Mouse (Mus musculus): ENCODE measurements around the gene Unc119.

Unc119 gene

GRCm38 (mm10) chr11:78343381-78344327, at the start of gene Unc119:
Gene Unc119, plus strand, starts transcription at chr11:78343482.
- peak; percentile 83 for DNase-seq (ENCODE audit: extremely low spot score, low spot score)

GRCm38 (mm10) chr11:78294585-78294984, 48.7 kb upstream of the Unc119 start:
- DNase-seq (ENCODE audit: extremely low spot score, low spot score) = no peak

GRCm38 (mm10) chr11:78300917-78301316, 42.4 kb upstream of the Unc119 start:
- DNase-seq (ENCODE audit: extremely low spot score, low spot score) = no peak

GRCm38 (mm10) chr11:78301357-78302084, 41.8 kb upstream of the Unc119 start, which contains the start of gene Spag5:
Gene Spag5, plus strand, starts transcription at chr11:78301529.
- peak; percentile 89 for DNase-seq (ENCODE audit: extremely low spot score, low spot score)

- no peak for DNase-seq (ENCODE audit: extremely low spot score, low spot score)
Measured at GRCm38 (mm10) chr11:78305272-78305671, 38.0 kb upstream of the Unc119 start.

GRCm38 (mm10) chr11:78310861-78311511, 32.3 kb upstream of the Unc119 start:
- DNase-seq (ENCODE audit: extremely low spot score, low spot score) = no peak

GRCm38 (mm10) chr11:78313662-78314061, 29.6 kb upstream of the Unc119 start:
- DNase-seq (ENCODE audit: extremely low spot score, low spot score) = no peak

- no peak for DNase-seq (ENCODE audit: extremely low spot score, low spot score)
Measured at GRCm38 (mm10) chr11:78318411-78318810, 24.9 kb upstream of the Unc119 start.

GRCm38 (mm10) chr11:78322076-78322831, 21.0 kb upstream of the Unc119 start:
- no peak for DNase-seq (ENCODE audit: extremely low spot score, low spot score)

- peak; percentile 33 for DNase-seq (ENCODE audit: extremely low spot score, low spot score)
Measured at GRCm38 (mm10) chr11:78322860-78323259, 20.4 kb upstream of the Unc119 start, which contains the start of gene Aldoc. Gene Aldoc, plus strand, starts transcription at chr11:78322968.

- no peak for DNase-seq (ENCODE audit: extremely low spot score, low spot score)
Measured at GRCm38 (mm10) chr11:78324000-78324785, 19.1 kb upstream of the Unc119 start.

GRCm38 (mm10) chr11:78324965-78325364, 18.3 kb upstream of the Unc119 start:
- DNase-seq (ENCODE audit: extremely low spot score, low spot score) = no peak

GRCm38 (mm10) chr11:78327215-78327614, 16.1 kb upstream of the Unc119 start:
- DNase-seq (ENCODE audit: extremely low spot score, low spot score) = no peak

- peak; percentile 93 for DNase-seq (ENCODE audit: extremely low spot score, low spot score)
Measured at GRCm38 (mm10) chr11:78327634-78328511, 15.4 kb upstream of the Unc119 start, which contains the start of gene Pigs. Gene Pigs, plus strand, starts transcription at chr11:78328415.

GRCm38 (mm10) chr11:78328512-78329056, 14.7 kb upstream of the Unc119 start:
- no peak for DNase-seq (ENCODE audit: extremely low spot score, low spot score)

- no peak for DNase-seq (ENCODE audit: extremely low spot score, low spot score)
Measured at GRCm38 (mm10) chr11:78332676-78333075, 10.6 kb upstream of the Unc119 start.

GRCm38 (mm10) chr11:78333992-78334391, 9.3 kb upstream of the Unc119 start:
- DNase-seq (ENCODE audit: extremely low spot score, low spot score) = no peak

GRCm38 (mm10) chr11:78337040-78337439, 6.2 kb upstream of the Unc119 start:
- no peak for DNase-seq (ENCODE audit: extremely low spot score, low spot score)

GRCm38 (mm10) chr11:78341702-78342101, 1.6 kb upstream of the Unc119 start:
- DNase-seq (ENCODE audit: extremely low spot score, low spot score) = no peak
